Mouse (Mus musculus) left cerebral cortex, adult 11 months (tissue): ENCODE results near the gene Ptn.

Source experiments
- DNase-seq: peaks from one replicate; pipeline ENCODE4 v3.0.0; 2022; ENCODE audit warnings: low spot score

Ptn gene

GRCm38 (mm10) chr6:36809747-36810285 is at the start of gene Ptn:
Gene Ptn, minus strand, starts transcription at chr6:36810220.
- DNase-seq: peak; percentile 72

DNA sequence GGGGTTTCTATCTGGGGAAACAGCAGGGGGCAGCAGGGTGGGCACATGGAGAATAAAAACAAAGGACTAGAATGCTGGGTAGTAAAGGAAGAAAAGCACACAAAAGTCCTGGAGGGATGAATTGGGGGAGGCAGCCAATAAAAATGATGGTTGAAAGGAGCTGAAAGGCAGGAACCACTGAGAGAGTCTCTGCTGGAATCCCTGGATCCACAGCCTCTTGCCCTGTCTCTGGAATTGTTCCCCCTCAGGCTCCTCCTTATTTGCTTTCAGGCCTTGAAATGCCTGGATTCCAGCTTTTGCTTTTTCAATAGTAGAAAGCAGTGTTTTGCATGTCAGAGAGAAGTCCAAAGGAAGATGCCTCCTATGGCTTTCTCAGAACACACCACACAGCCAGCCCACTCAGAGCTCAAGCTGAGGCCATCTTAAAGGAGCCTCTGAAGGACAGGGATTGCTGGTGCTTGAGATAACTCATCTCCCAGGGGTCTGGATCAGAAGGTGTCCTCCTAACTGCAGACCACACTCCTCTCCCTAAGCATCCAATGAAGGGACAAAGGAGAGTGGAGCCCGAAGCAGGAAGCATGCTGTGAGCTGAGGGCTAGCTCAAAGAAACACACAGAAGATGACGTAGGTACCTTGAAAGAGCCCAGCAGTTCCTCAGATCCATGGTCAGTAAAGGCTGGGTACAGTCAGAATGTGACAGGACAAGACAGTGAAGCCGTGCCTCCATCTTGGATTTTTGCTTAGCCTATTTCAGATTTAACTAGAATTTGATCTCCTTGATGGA is 48.4 kb upstream of the Ptn start:
- DNase-seq: no peak

GRCm38 (mm10) chr6:36857627-36858257 is 47.7 kb upstream of the Ptn start:
- DNase-seq: no peak

- peak; percentile 69 for DNase-seq
Observed at GRCm38 (mm10) chr6:36850422-36851129, 40.6 kb upstream of the Ptn start.

DNA sequence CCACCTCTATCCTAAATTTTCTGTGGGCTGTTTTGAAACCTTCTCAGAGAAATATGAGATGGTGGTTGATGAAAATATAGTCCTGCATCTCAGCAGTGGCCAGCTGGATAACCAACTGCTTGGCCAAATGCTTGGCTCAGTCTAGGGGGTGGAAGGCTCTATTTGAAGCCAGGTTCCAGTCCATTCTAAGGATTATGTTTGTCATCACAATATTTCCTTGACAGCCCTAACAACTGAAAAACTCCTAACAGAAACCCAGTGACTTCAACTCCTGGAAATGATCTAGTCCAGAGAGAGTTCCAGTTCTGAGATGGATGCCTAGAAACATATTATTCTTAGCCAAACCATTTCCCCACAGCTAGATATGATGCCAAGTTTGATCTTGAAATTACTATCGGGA is 35.3 kb upstream of the Ptn start:
- DNase-seq: no peak

- DNase-seq: no peak
Observed at GRCm38 (mm10) chr6:36844258-36844657, 34.2 kb upstream of the Ptn start.

DNA sequence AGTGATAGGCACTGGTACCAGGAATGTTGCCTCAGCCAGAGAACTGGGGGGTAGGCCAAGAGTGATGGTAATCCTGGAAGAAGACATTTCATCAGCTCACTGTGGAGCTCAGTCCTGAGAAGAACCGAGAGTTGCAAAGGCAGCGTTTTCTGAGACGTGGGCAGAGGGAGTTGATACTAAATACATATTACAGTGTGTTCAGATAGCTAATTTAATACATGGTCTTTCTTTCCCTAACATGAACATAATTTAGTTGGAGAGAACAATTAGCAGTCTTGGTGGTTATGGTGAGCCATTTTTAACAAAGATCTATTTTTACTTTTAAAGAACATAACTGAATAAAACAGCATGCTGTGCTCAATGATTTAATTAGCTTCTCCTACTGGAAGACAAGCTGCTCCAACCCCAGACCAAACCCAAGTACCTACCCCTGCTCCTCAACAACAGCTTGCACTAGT is 33.0 kb upstream of the Ptn start:
- peak; percentile 45 for DNase-seq

GRCm38 (mm10) chr6:36842101-36842922 is 32.3 kb upstream of the Ptn start:
- DNase-seq: no peak

- no peak for DNase-seq
Observed at GRCm38 (mm10) chr6:36841701-36842100, 31.7 kb upstream of the Ptn start.

DNA sequence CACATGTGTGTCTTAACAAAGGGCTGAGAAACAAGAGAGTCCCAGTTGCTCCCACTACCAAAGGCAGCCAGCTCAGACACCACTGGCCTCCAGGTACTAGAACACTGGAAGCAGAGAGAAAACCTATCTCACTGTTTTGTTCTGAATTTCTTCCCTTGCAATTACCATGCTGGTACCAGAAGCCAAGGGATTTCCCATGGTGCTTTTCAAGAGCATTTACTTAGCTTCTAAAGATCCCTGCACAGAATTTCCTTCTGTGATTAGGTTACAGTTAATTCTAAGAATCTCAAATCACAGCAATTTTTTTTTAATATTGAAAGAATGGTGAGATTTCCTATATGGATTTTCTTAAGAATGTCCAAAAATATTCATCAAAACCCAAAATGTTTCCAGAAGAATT is 31.2 kb upstream of the Ptn start:
- no peak for DNase-seq

DNA sequence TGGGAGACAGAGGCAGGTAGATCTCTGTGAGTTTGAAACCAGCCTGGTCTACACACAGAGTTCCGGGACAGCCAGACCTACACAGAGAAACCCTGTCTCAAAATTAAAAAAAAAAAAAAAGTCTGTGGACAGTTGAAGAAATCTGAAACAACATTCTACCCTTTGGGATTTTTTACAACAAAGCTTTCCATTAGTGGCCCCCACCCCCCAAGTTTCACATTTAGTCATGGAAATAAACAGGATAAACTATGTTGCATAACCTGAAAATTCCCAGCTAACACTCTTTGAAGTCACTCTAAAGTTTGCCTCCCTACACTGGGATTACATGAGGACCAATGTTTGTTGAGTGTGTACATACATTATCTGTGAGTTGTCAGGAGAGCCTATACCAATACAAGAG is 28.7 kb upstream of the Ptn start:
- DNase-seq: no peak

DNA sequence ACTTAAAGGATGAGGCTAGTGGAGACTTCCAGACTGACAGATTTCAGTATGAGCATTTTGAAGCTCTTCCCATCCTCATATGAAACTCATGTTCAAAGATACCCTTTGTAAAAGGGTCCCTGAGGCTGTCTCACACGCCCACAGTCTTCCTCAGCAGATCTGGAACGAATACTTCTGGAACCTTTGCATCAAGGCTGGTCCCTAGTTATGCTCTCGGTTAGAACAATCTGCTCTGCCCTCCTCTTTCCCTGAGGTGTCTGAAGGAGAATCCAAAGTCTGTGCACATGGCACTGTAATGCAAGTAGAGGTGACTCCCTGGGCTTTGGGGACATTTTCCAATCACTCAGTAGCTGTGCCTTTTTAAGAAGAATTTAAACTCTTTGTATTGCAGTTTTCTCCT is 25.3 kb upstream of the Ptn start:
- no peak for DNase-seq

DNA sequence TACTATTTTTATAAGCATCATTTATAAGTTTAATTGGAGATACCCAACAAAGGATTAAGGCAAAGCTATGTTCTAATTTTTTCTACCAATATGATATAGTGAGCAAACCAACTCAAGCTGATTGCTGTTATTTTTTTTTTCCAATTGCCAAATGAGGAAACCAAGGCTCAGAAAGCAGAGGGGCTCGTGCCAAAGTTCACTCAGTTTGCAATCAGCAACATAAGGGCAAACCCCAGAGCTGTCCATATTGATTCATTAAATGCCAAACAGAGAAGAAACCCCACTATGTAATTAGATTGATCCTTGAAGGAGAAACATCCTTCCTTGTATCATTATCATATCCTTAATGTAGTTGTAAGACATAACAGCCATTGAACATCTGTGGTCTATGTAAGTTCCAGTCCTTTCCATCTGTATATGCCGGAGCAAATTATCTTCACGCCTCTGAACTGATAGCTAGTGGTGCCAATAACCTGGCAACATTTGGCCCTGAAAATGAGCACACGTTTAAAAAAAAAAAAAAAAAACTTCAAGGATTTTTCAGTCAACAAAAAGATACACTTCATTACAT is 24.8 kb upstream of the Ptn start:
- no peak for DNase-seq

GRCm38 (mm10) chr6:36832681-36833080 is 22.7 kb upstream of the Ptn start:
- no peak for DNase-seq

GRCm38 (mm10) chr6:36832207-36832606 is 22.2 kb upstream of the Ptn start:
- no peak for DNase-seq

DNA sequence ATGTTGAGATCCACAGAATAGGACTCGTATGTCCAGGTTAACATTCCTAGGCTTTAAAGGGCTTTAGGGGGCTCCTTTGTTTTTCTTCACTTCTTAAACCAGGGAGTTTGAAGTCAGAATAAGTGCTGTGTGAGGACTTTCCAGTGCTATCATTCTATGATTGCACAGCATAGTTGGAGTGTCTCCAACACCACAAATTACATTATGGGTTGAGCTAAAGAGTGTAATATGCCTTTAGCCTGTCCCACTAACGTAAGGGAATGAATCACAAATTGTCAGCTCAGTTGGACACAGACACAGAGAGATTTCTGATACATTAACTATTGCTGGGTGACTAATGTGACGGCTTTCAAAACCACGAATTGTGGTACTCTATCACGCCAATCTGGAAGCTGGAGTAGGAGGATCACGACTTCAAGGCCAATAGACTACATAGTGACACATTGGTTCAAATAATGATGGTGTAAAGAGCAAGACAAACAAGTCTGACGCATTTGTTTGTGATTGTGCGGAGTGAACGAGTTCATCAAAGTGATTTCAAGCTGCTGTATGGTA is 20.4 kb upstream of the Ptn start:
- DNase-seq: no peak

DNA sequence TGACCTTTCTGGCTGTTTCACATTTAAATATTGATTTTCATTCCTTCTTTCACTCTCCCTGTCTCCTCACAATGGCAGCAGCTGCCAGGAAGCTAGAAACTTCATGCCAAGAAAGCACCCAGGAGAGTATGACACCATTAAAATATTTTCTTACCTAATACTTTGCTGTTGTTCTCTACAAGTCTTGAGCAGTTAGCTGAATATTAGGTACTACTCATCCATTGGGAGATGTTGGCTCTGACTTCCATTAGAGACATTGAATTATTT is 9.7 kb upstream of the Ptn start:
- no peak for DNase-seq

DNA sequence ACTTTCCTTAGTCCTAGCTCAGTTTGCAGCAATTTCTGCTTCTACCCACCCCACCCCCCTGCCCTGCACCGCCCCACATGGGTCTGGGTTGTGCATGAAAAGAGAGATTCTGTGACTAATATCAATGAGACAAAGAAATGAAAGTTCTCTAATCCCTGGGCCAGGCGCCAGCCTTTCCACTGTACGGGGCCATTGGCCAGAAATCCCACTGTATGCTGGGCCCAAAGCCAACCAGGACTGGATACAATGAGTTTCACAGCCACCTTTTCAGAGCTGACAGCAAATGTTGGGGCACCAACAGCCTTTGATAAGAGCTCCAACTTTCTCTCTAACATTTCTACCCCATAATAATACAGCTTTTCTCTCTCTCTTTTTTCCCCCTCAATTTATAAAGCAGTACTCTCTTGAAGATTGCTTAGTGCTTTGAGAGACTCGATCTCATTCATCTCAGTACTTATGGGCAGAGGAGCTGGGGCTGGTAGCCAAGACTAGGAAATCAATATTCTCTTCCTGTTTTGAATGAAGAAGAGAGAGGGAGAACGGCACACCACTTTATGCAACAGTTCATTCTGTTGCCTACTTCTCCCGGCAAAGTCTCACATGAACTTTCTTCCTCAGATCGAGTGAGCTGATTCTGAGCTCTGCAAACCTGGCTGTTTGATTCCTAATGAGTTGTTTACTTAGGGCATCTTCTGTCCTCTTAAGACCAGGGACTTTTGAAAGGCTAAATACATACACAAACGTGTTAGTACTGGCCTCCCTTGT is 9.2 kb upstream of the Ptn start:
- DNase-seq: peak; percentile 83

GRCm38 (mm10) chr6:36818281-36819018 is 8.4 kb upstream of the Ptn start:
- no peak for DNase-seq

- no peak for DNase-seq
Observed at GRCm38 (mm10) chr6:36816666-36817065, 6.6 kb upstream of the Ptn start.
